Mouse (Mus musculus) MEL (cell line): ENCODE results near the gene St6galnac3. TPM values are rescaled to one million over a fixed set of nuclear protein-coding genes. Genes with fewer than 3 reads are reported as not detected.

Experiments used
- DNase-seq: peaks from one replicate; pipeline ENCODE4 v3.0.0; 2011; ENCODE audit warnings: low read depth, low spot score
- H3K27ac ChIP-seq: 2 replicates; pipeline ENCODE4 v1.5.1; 2012; ENCODE audit warnings: low read depth, mild to moderate bottlenecking, control low read depth, low read length, moderate library complexity; ENCODE audit not compliant: control insufficient read depth
- H3K27me3 ChIP-seq, 2 experiments: fragments of 150-350 bp in 1 of 2; sonication (generic) in 1 of 2; 2 replicates each; pipeline ENCODE4 v1.6.1; 2012; ENCODE audit warnings: low read length in 2 of 2, mild to moderate bottlenecking in 2 of 2, improper control_type of control experiment in 1 of 2, moderate library complexity in 1 of 2; ENCODE audit not compliant: insufficient read depth in 2 of 2, control insufficient read depth in 1 of 2
- H3K36me3 ChIP-seq, 2 experiments: 2 replicates each; pipeline ENCODE4 v1.6.1; 2012 to 2014; ENCODE audit warnings: low read length in 2 of 2, improper control_type of control experiment in 1 of 2, inconsistent platforms in 1 of 2, mild to moderate bottlenecking in 1 of 2; ENCODE audit not compliant: insufficient read depth in 2 of 2, control insufficient read depth in 1 of 2
- H3K4me1 ChIP-seq, 2 experiments: fragments of 150-350 bp in 1 of 2; sonication (generic) in 1 of 2; 2 replicates each; pipeline ENCODE4 v1.6.1; 2012; ENCODE audit warnings: low read length in 2 of 2, improper control_type of control experiment in 1 of 2, mild to moderate bottlenecking in 1 of 2; ENCODE audit not compliant: insufficient read depth in 2 of 2, control insufficient read depth in 1 of 2
- H3K4me3 ChIP-seq, 2 experiments: fragments of 150-350 bp in 1 of 2; sonication (generic) in 1 of 2; 2 replicates each; pipeline ENCODE4 v1.5.1; 2012; ENCODE audit warnings: low read depth in 2 of 2, low read length in 2 of 2, mild to moderate bottlenecking in 2 of 2, moderate library complexity in 2 of 2, control low read depth in 1 of 2, improper control_type of control experiment in 1 of 2; ENCODE audit not compliant: control insufficient read depth in 1 of 2, insufficient read depth in 1 of 2
- H3K79me2 ChIP-seq: 2 replicates; pipeline ENCODE4 v1.6.1; 2012; ENCODE audit warnings: mild to moderate bottlenecking, low read length, moderate library complexity; ENCODE audit not compliant: control insufficient read depth, poor library complexity, insufficient read depth
- H3K9ac ChIP-seq: 2 replicates; pipeline ENCODE4 v1.6.1; 2012; ENCODE audit warnings: low read depth, mild to moderate bottlenecking, control low read depth, low read length, moderate library complexity; ENCODE audit not compliant: control insufficient read depth, poor library complexity, severe bottlenecking
- H3K9me3 ChIP-seq: fragments of 150-350 bp; sonication (generic); replicated peaks from 2 replicates; pipeline ENCODE4 v1.6.1; 2012; ENCODE audit warnings: mild to moderate bottlenecking, low read length, improper control_type of control experiment, moderate library complexity; ENCODE audit not compliant: insufficient read depth
- BHLHE40 ChIP-seq: IDR thresholded peaks from 2 replicates; pipeline ENCODE4 v1.6.1; 2012; ENCODE audit warnings: low read depth, mild to moderate bottlenecking, inconsistent platforms, low read length, improper control_type of control experiment, borderline replicate concordance
- CTCF ChIP-seq, 3 experiments: IDR thresholded peaks in 2 of 3; conservative IDR thresholded peaks in 1 of 3; 2 replicates each; pipeline ENCODE4 v1.5.1; 2011 to 2012; ENCODE audit warnings: low read length in 3 of 3, low read depth in 2 of 3, mild to moderate bottlenecking in 2 of 3, improper control_type of control experiment in 1 of 3, inconsistent platforms in 1 of 3, mixed read lengths in 1 of 3, moderate library complexity in 1 of 3; ENCODE audit not compliant: control insufficient read depth in 1 of 3, insufficient read depth in 1 of 3, poor library complexity in 1 of 3, severe bottlenecking in 1 of 3
- E2F4 ChIP-seq: IDR thresholded peaks from 2 replicates; pipeline ENCODE4 v1.6.1; 2011; ENCODE audit warnings: low read depth, low read length, improper control_type of control experiment, borderline replicate concordance
- ELF1 ChIP-seq: IDR thresholded peaks from 2 replicates; pipeline ENCODE4 v1.6.1; 2014; ENCODE audit warnings: low read depth, mild to moderate bottlenecking, inconsistent platforms, low read length, improper control_type of control experiment, moderate library complexity
- ETS1 ChIP-seq: IDR thresholded peaks from 2 replicates; pipeline ENCODE4 v1.6.1; 2012; ENCODE audit warnings: low read depth, mild to moderate bottlenecking, inconsistent platforms, low read length, improper control_type of control experiment, moderate library complexity
- HCFC1 ChIP-seq: IDR thresholded peaks from 2 replicates; pipeline ENCODE4 v1.6.1; 2012; ENCODE audit warnings: low read depth, mild to moderate bottlenecking, inconsistent platforms, low read length, improper control_type of control experiment, moderate library complexity
- JUND ChIP-seq: IDR thresholded peaks from 2 replicates; pipeline ENCODE4 v1.6.1; 2011; ENCODE audit warnings: low read depth, mild to moderate bottlenecking, improper control_type of control experiment, low read length
- MAFK ChIP-seq: IDR thresholded peaks from 2 replicates; pipeline ENCODE4 v1.6.1; 2011; ENCODE audit warnings: low read depth, mild to moderate bottlenecking, low read length, improper control_type of control experiment, borderline replicate concordance
- MAZ ChIP-seq: IDR thresholded peaks from 2 replicates; pipeline ENCODE4 v1.6.1; 2012; ENCODE audit warnings: low read depth, mild to moderate bottlenecking, inconsistent platforms, low read length, improper control_type of control experiment
- MEF2A ChIP-seq: IDR thresholded peaks from 2 replicates; pipeline ENCODE4 v1.6.1; 2014; ENCODE audit warnings: low read depth, mild to moderate bottlenecking, inconsistent platforms, low read length, improper control_type of control experiment; ENCODE audit not compliant: poor library complexity, insufficient replicate concordance, severe bottlenecking; ENCODE audit errors: extremely low read depth
- MXI1 ChIP-seq: IDR thresholded peaks from 2 replicates; pipeline ENCODE4 v1.6.1; 2011; ENCODE audit warnings: mild to moderate bottlenecking, low read depth, low read length, improper control_type of control experiment
- POLR2A ChIP-seq, 2 experiments: IDR thresholded peaks; 2 replicates each; pipeline ENCODE4 v1.6.1; 2011 to 2012; ENCODE audit warnings: low read length in 2 of 2, mild to moderate bottlenecking in 2 of 2, control low read depth in 1 of 2, improper control_type of control experiment in 1 of 2, low read depth in 1 of 2, moderate library complexity in 1 of 2; ENCODE audit not compliant: control insufficient read depth in 1 of 2, insufficient read depth in 1 of 2, poor library complexity in 1 of 2
- POLR2AphosphoS2 ChIP-seq: IDR thresholded peaks from 2 replicates; pipeline ENCODE4 v1.6.1; 2011; ENCODE audit warnings: low read length, improper control_type of control experiment
- RAD21 ChIP-seq: IDR thresholded peaks from 2 replicates; pipeline ENCODE4 v1.6.1; 2011; ENCODE audit warnings: mild to moderate bottlenecking, low read depth, low read length, improper control_type of control experiment
- RCOR1 ChIP-seq: IDR thresholded peaks from 2 replicates; pipeline ENCODE4 v1.6.1; 2012; ENCODE audit warnings: low read depth, mild to moderate bottlenecking, inconsistent platforms, low read length, improper control_type of control experiment
- TAL1 ChIP-seq: IDR thresholded peaks from 2 replicates; pipeline ENCODE4 v1.6.1; 2012; ENCODE audit warnings: mild to moderate bottlenecking, inconsistent platforms, low read length, moderate library complexity, mixed read lengths
- TCF12 ChIP-seq: IDR thresholded peaks from 2 replicates; pipeline ENCODE4 v1.6.1; 2014; ENCODE audit warnings: low read depth, mild to moderate bottlenecking, inconsistent platforms, low read length, improper control_type of control experiment, moderate library complexity
- UBTF ChIP-seq: IDR thresholded peaks from 2 replicates; pipeline ENCODE4 v1.6.1; 2012; ENCODE audit warnings: low read depth, mild to moderate bottlenecking, inconsistent platforms, low read length, improper control_type of control experiment, moderate library complexity, borderline replicate concordance; ENCODE audit not compliant: insufficient read depth
- USF1 ChIP-seq: IDR thresholded peaks from 2 replicates; pipeline ENCODE4 v1.6.1; 2014; ENCODE audit warnings: low read depth, mild to moderate bottlenecking, inconsistent platforms, low read length, improper control_type of control experiment, moderate library complexity
- ZKSCAN1 ChIP-seq: IDR thresholded peaks from 2 replicates; pipeline ENCODE4 v1.6.1; 2012; ENCODE audit warnings: low read depth, mild to moderate bottlenecking, inconsistent platforms, low read length, improper control_type of control experiment, moderate library complexity
- ZNF384 ChIP-seq: IDR thresholded peaks from 2 replicates; pipeline ENCODE4 v1.6.1; 2012; ENCODE audit warnings: low read depth, mild to moderate bottlenecking, inconsistent platforms, low read length, improper control_type of control experiment
- polyA plus RNA-seq, 2 experiments: library from polyadenylated mRNA; stranded (reverse) in 1 of 2; unstranded in 1 of 2; fragments of >175 nt in 1 of 2; fragments of >200 nt in 1 of 2; gene quantifications; 2 replicates each; pipeline versions ENCODE4 v1.2.1 to v1.2.4; 2012; ENCODE audit warnings: low replicate concordance in 2 of 2, low read depth in 1 of 2; ENCODE audit not compliant: insufficient read length in 2 of 2, insufficient read depth in 1 of 2, missing spikeins in 1 of 2
- total RNA-seq: library from RNA; depleted of rRNA; stranded (reverse); fragments of 300-350 nt; gene quantifications from 2 replicates; pipeline ENCODE4 v1.2.3, GENCODE M21; 2012

Gene St6galnac3
- total and polyA plus RNA-seq, 3 experiments = 7.8 to 11.4 TPM; not detected in 1

- DNase-seq = no peak
- no peak overlapping the region for H3K9ac ChIP-seq
- H3K27ac ChIP-seq = no peak overlapping the region
- no peaks in the 10 kb centered on the region; a peak in 1 of 4 replicates for H3K4me1 ChIP-seq
- no peaks in the 10 kb centered on the region for H3K27me3 ChIP-seq
- no peaks in the 10 kb centered on the region for H3K79me2 ChIP-seq
- H3K36me3 ChIP-seq = peaks cover 0 to 2% of the 10 kb centered on the region in 2 experiments; a peak in 2 of 4 replicates
- no peak overlapping the region for H3K4me3 ChIP-seq
- TF ChIP-seq ETS1 (no peak), MAFK (no peak), ELF1 (no peak), MEF2A (no peak), RAD21 (no peak), E2F4 (no peak), TAL1 (no peak), BHLHE40 (no peak), RCOR1 (no peak), POLR2AphosphoS2 (no peak), JUND (no peak), USF1 (no peak), POLR2A (IDR thresholded peaks at IDR 0.05; ENCODE audit: control insufficient read depth in 1 of 2, insufficient read depth in 1 of 2, low read depth in 1 of 2, low read length in 2 of 2, poor library complexity in 1 of 2) (no peak), MAZ (no peak), MXI1 (no peak), TCF12 (no peak), ZNF384 (no peak)
- no peaks in the 10 kb centered on the region for H3K9me3 ChIP-seq
These were observed 303.7 kb downstream of the St6galnac3 start for GRCm38 (mm10) chr3:153421060-153421917.

GRCm38 (mm10) chr3:153419331-153419730 lies 305.6 kb downstream of the St6galnac3 start:
- TF ChIP-seq TCF12 (no peak), CTCF (IDR thresholded peaks at IDR 0.05 in 2 of 3, conservative IDR thresholded peaks at IDR 0.05 in 1 of 3; ENCODE audit: control insufficient read depth in 1 of 3, insufficient read depth in 1 of 3, low read depth in 2 of 3, low read length in 3 of 3, poor library complexity in 1 of 3, severe bottlenecking in 1 of 3) (no peak), MXI1 (no peak), ZKSCAN1 (no peak), USF1 (no peak), HCFC1 (no peak), RAD21 (no peak), UBTF (no peak)
- no peak for DNase-seq
- no peak overlapping the region for H3K4me3 ChIP-seq

More at GRCm38 (mm10) chr3:153419331-153419730, 305.6 kb downstream of the St6galnac3 start:
- Histone ChIP-seq H3K27me3 (no peaks in the 10 kb centered on the region), H3K9ac (no peak overlapping the region), H3K36me3 (peaks cover 0 to 2% of the 10 kb centered on the region in 2 experiments; a peak in 2 of 4 replicates), H3K9me3 (no peaks in the 10 kb centered on the region), H3K79me2 (no peaks in the 10 kb centered on the region), H3K27ac (no peak overlapping the region), H3K4me1 (no peaks in the 10 kb centered on the region; a peak in 1 of 4 replicates)
